Mouse (Mus musculus): ENCODE measurements around the gene Btf3. TPM values are rescaled to one million over a fixed set of nuclear protein-coding genes. Genes with fewer than 3 reads are reported as not detected.

Btf3 gene
- total RNA-seq, 1 experiment from 2014 or later, result 559 TPM

GRCm38 (mm10) chr13:98291712-98292111, 25.1 kb downstream of the Btf3 start:
- ATAC-seq (ENCODE audit: extremely low read depth, insufficient number of reproducible peaks, low FRiP score, poor library complexity, severe bottlenecking), result no peak

GRCm38 (mm10) chr13:98290719-98291118, 26.1 kb downstream of the Btf3 start:
- ATAC-seq (ENCODE audit: extremely low read depth, insufficient number of reproducible peaks, low FRiP score, poor library complexity, severe bottlenecking), result no peak

- ATAC-seq (ENCODE audit: extremely low read depth, insufficient number of reproducible peaks, low FRiP score, poor library complexity, severe bottlenecking), result no peak
Observed at GRCm38 (mm10) chr13:98280990-98281650, 35.7 kb downstream of the Btf3 start.

GRCm38 (mm10) chr13:98279686-98280085, 37.1 kb downstream of the Btf3 start, which contains the start of gene Gm21976:
TSS of gene Gm21976 (plus strand) at chr13:98279887.
- no peak for ATAC-seq (ENCODE audit: extremely low read depth, insufficient number of reproducible peaks, low FRiP score, poor library complexity, severe bottlenecking)

- ATAC-seq (ENCODE audit: extremely low read depth, insufficient number of reproducible peaks, low FRiP score, poor library complexity, severe bottlenecking), result no peak
Observed at GRCm38 (mm10) chr13:98277501-98277900, 39.3 kb downstream of the Btf3 start.

- no peak for ATAC-seq (ENCODE audit: extremely low read depth, insufficient number of reproducible peaks, low FRiP score, poor library complexity, severe bottlenecking)
Observed at GRCm38 (mm10) chr13:98276253-98276652, 40.6 kb downstream of the Btf3 start.

- ATAC-seq (ENCODE audit: extremely low read depth, insufficient number of reproducible peaks, low FRiP score, poor library complexity, severe bottlenecking), result no peak
Observed at GRCm38 (mm10) chr13:98275646-98276045, 41.2 kb downstream of the Btf3 start.

- no peak for ATAC-seq (ENCODE audit: extremely low read depth, insufficient number of reproducible peaks, low FRiP score, poor library complexity, severe bottlenecking)
Observed at GRCm38 (mm10) chr13:98274023-98274422, 42.8 kb downstream of the Btf3 start.

- ATAC-seq (ENCODE audit: extremely low read depth, insufficient number of reproducible peaks, low FRiP score, poor library complexity, severe bottlenecking), result no peak
Observed at GRCm38 (mm10) chr13:98264111-98264510, 52.7 kb downstream of the Btf3 start.

- ATAC-seq (ENCODE audit: extremely low read depth, insufficient number of reproducible peaks, low FRiP score, poor library complexity, severe bottlenecking), result no peak
Observed at GRCm38 (mm10) chr13:98263458-98263987, 53.3 kb downstream of the Btf3 start.

GRCm38 (mm10) chr13:98262636-98263457, 54.0 kb downstream of the Btf3 start, which contains the start of the genes Utp15 and Ankra2:
TSS of gene Utp15 (minus strand) at chr13:98263041.
TSS of gene Ankra2 (plus strand) at chr13:98263074.
- ATAC-seq (ENCODE audit: extremely low read depth, insufficient number of reproducible peaks, low FRiP score, poor library complexity, severe bottlenecking), result peak; percentile 96

Other genes starting within 250 kb of the Btf3 start
- 0.12 TPM in 1 of 2 replicates, not detected in the other for gene Arhgef28, start 110.6 kb downstream of the Btf3 start, total RNA-seq (2017)
- 29.2 and 34.4 TPM in 2 replicates for gene Utp15, start 54.0 kb downstream of the Btf3 start, total RNA-seq (2017)
- gene Ankra2, start 53.9 kb downstream of the Btf3 start, total RNA-seq (2017), result 48.7 and 49.0 TPM in 2 replicates
- not detected in 2 replicates for gene Gm21976, start 37.1 kb downstream of the Btf3 start, total RNA-seq (2017)
- not detected in 2 replicates for gene Foxd1, start 37.2 kb upstream of the Btf3 start, total RNA-seq (2017)
- gene Gm10320, start 175.0 kb upstream of the Btf3 start, total RNA-seq (2017), result not detected in 2 replicates

Measured in neutrophil, adult 5-6 weeks (primary cell).